Mouse (Mus musculus): ENCODE results near the gene Gata3.
A peak's percentile ranks its signal among the peaks of the same experiment; 100 is the strongest.

Gata3 gene

DNA sequence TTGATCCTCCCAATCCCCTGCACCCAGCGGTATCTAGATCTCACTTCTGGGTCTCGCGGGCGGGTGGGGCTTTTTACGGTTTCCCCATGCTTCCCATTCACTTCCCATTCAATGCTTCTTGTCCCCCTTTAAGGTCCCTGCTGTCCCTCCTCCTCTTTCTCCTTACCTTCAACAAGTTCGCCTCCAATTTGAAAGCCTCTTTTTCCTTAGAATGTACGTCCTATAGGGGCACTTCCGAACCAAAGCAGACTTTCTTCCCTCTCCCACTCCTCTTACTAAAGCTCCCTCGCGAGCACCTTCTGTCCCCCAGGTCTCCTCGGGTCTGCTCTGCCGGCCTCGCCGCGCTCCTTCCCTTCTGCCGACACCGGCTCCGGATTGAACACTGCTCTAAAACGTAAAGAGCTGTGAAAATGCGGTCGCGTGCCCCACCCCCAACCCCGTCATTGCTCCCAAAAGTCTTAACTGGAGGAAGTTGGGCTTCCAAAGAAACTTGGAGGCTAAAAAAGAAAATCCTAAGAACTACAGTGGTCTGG is at the start of gene Gata3:
Gata3 (minus strand) TSS at position 384 of the 533 bp plus-strand sequence.
- no peak for TF ChIP-seq GATA4 (IDR thresholded peaks at IDR 0.05; ENCODE audit: insufficient replicate concordance, low read length)

DNA sequence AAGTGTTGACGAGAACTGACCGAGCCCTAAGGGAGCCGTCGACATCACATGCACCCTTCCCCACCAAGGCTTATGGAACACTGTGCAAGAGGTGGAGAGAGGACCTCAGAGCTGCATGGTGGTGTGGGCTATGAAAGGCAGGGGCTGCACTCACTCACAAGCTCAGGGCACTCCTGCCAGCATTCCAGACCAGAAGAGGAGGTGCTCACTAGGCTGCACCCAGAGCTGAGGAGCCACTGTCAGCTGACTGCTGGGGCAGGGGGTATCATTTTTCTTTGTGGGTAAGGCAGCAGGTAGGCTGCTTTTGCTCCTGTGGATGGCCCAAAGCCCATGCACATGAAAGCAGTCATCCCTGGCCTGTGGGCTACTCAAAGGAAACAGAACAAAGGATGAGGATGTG is 49.4 kb upstream of the Gata3 start:
- TF ChIP-seq GATA4 (IDR thresholded peaks at IDR 0.05; ENCODE audit: insufficient replicate concordance, low read length): no peak

DNA sequence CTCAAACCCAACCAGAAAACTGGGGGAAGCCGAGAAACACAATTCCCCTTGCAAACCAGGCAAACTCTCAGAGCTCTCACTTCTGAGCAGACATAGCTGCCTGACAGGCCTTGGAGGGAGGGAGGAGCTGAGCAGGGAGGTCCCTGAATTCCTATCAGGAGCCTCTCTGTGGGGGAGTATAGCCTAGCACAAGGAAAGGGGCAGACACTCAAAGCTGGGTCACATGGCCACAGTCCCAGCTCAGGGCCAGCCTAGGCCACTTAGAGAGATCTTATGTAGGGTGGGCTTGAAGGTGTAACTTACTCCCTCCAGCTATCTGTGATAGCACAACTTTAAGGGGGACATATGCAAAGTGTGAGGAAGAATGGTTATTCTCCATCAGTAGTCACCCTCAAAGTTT is 46.1 kb upstream of the Gata3 start:
- no peak for TF ChIP-seq GATA4 (IDR thresholded peaks at IDR 0.05; ENCODE audit: insufficient replicate concordance, low read length)

DNA sequence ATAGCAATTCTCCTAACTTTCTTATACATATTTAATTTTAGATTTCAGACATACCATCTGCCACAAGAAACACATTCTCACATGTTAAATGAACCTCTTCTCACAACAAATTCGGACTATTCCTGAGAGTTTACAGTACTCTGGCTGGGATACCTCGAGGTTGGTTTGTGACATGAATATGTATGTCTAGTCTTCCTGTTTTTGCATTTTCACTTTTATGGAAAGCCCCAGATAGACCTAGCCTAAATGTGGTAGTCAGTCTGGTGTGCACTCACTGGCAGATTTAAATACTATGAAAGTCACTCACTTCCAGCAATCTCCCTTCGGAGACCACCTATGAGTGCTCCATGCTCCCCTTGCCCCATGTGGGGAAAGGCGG is 37.1 kb upstream of the Gata3 start:
- TF ChIP-seq GATA4 (IDR thresholded peaks at IDR 0.05; ENCODE audit: insufficient replicate concordance, low read length): no peak

DNA sequence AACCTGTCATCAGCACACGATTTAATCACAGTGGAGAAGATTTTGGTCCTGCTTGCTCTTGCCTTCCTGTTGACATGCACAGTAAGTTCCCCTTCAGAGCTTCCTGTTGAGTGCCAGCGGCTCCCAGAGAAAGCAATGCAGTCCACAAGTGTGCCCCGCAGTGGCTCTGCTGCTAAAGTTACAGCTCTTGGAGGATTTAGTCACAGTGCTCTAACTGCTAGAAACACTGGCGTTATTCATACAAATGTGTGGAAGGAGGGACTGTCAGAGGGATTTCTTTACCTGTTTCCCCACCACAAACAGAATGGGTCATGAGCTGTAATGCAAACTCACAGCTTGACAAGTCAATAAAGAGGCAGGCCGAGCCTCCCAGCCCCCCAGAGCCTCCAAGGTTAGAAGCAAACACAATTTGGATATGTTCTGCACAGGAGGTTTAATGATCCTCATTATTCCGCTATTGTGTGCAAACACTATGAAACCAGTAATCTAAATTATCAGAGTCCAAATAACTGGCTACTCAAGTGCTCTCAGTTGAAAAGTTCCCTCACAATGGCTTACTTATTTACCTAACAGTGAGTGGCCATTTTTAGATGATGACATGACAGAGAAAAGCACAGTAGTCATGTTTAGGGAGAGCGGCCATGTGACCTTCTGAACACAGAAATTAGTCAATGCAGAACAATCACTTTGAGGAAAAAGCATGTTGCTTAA is 36.5 kb upstream of the Gata3 start:
- no peak for TF ChIP-seq GATA4 (IDR thresholded peaks at IDR 0.05; ENCODE audit: insufficient replicate concordance, low read length)

DNA sequence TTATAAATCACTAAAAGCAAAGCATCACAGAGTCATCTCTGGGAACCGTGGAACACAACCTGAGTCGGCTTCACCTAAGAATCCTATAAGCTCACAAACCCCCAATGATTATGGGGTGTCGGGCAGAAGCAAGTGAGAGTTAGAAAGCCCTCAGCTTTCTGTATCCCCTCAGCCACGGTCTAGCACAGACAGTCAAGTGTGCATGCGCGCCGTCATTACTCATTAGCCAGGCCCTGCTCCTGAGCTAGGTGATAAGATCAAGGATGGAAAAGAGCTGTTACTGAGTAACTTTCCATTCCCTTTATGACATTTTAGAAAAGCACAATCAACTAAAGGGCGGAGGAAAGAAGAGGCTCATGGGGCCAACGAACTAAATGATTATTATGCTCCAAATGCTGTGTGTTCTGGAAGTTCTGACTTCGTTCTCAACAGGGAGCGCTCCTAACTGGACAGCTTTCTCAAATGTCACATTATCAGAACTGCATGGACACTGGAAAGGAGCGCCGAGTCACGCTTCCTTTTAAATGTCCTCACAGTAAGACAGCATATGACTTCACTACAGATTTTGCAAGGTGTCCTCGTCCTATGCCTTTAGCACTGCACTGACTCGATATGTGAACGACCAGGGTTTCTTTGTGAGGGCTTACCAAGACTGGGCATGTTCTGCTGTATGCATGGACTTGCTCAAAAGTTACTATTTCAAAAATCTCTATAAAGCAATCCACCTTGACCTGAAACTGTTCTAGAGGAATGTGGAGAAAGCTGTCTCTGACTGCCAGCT is 29.0 kb upstream of the Gata3 start:
- peak; percentile 38; the same call in 1 of the 2 replicates for TF ChIP-seq GATA4 (IDR thresholded peaks at IDR 0.05; ENCODE audit: insufficient replicate concordance, low read length)

DNA sequence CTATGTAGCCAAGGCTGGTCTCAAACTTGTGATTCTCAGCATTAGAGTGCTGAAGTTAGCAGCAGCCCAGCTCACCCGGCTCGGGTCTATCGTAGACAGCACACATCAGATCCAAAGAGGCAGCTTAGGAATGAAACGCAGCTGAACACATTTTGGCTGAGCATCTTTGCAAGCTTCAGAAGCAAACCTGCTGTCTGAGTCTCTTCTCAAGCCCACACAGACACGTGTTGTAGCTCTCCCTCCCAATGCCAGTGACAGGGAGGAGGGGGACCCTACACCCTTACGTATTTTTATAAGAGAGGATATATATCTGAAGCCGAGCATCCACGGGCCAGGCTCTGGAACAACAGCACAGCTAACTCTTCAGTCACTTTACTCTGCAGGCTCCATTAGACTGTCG is 27.8 kb upstream of the Gata3 start:
- no peak for TF ChIP-seq GATA4 (IDR thresholded peaks at IDR 0.05; ENCODE audit: insufficient replicate concordance, low read length)

DNA sequence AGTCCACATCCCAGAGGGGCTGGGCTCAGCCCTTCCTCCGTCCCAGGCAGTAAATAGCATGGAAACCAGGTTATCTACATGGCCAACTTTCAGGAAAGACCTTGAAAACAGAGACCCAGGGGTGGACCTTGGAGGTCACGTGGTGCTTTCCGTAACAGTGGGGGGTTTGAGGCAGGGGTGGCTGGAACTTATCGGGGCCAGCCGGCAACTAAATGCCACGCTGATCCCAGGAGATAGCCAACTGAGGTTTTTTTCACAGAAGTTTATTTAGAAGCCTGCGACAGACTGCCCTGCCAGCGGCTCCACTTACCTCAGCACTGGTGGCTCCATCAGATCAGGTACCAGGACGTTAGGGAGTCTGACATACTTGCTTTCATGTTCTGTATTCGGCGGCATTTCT is 16.2 kb upstream of the Gata3 start:
- no peak for TF ChIP-seq GATA4 (IDR thresholded peaks at IDR 0.05; ENCODE audit: insufficient replicate concordance, low read length)

DNA sequence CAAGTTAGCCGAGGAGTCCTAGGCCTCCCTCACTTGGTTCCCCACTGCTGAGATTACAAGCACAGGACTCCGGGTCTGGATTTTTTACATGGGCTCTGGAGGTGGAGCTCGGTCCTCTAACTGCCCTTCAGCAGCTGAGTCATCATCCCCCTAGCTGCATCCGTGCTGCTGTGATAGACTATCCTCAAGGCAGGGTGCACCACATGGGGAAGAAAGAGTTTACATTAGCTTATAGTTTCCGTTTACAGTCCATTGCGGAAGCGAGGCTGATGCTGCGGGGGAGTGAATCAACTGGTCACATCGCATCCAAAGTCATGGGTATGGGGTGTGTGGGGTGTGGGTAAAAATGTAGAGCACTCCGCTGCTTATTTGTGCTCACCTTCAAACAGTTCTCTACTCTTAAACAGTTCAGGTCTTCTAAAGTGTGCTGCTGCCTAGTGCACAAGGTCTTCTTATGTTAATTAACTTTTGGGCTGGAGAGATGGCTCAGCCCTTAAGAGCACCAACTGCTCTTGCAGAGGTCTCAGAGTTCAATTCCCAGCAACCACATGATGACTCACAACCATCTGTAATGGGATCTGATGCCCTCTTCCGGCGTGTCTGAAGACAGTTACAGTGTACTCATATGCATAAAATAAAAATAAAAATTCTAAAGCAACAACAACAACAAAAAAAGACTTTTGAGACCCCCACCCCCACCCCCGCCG is 14.2 kb upstream of the Gata3 start:
- no peak for TF ChIP-seq GATA4 (IDR thresholded peaks at IDR 0.05; ENCODE audit: insufficient replicate concordance, low read length)

DNA sequence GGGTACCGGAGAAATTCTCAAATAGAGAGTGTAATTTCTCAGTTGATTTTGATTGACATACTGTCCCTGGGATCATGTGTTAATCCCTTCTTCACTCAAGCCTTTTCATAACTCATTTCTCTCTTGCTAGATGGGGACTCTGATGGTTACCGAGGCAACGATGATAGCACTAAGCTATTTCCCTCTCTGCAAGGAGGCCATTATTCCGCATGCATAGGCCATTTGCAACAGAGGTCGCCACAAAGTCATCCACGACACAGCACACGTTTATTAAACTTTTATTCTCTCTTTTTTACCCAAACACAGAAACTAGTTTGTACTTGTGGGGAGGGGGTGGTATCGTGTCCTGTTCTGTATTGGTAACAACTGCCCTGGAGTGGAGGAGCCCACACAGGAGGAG is 8.0 kb upstream of the Gata3 start:
- TF ChIP-seq GATA4 (IDR thresholded peaks at IDR 0.05; ENCODE audit: insufficient replicate concordance, low read length): no peak

DNA sequence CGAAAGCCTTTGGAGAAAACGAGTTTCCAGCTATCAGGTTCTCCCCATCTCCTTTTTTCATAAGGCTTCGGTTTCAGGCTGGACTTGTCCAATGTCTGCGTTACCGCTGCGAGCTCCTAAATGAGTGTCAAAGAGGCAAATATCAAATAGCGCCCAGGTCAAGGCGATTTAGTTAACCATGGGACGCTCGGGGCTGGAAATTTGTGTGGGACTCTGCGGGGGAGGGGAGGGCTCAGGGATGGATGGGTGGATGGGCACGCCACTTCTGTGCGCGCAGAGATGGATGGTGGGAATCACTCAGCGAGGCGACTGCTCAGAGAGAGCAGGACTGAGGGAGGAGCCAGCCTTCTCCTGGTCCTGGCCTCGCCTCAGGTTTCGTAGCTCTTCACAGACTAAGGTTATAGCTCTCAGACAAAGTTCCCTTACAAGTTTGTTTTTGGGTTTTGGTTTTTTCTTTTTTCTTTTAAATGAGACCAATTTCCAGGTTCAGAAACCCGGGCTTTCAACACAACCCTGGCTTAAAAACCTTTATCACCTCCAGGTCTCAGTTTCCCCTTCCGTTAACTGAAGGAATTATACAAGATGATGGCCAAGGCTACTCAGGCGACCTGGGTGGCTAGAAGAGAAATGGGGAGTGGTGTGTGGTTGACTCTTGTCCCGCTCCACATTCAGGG is 6.4 kb upstream of the Gata3 start:
- no peak for TF ChIP-seq GATA4 (IDR thresholded peaks at IDR 0.05; ENCODE audit: insufficient replicate concordance, low read length)

DNA sequence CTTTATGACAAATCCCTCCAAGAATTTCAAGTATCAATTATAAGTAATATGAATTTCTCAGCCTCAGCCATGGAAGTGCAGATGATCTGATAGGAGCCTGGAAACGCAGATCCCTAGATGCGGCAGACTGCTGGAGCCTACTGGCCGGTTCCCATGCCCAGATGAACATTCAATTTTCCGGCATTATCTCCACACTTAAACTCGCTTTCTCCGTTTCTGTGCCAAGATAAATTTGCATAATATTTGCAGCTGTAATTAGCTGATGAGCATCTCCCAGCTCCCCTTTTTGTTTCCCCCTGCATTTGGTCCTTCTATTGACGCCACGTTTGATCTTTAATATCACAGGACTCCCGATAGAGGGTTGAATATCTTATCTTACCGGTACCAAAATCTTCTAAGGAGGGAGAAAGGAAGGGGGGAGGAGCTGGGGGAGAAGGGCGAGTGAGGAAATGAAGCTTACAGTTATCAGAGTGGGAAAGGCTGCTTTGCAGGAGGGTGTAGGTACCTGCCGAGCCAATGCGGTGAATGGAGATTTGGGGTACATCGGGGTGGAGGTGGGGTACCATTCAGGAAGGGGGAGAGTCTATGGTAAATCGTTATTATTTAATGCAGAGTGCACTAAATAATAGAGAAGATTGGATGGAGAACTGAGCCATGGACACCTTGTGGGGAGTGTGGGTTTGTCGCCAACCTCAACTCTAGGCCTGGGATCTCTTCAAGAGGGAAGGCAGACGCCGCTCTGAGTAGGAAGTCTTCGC is 5.2 kb upstream of the Gata3 start:
- TF ChIP-seq GATA4 (IDR thresholded peaks at IDR 0.05; ENCODE audit: insufficient replicate concordance, low read length): no peak

DNA sequence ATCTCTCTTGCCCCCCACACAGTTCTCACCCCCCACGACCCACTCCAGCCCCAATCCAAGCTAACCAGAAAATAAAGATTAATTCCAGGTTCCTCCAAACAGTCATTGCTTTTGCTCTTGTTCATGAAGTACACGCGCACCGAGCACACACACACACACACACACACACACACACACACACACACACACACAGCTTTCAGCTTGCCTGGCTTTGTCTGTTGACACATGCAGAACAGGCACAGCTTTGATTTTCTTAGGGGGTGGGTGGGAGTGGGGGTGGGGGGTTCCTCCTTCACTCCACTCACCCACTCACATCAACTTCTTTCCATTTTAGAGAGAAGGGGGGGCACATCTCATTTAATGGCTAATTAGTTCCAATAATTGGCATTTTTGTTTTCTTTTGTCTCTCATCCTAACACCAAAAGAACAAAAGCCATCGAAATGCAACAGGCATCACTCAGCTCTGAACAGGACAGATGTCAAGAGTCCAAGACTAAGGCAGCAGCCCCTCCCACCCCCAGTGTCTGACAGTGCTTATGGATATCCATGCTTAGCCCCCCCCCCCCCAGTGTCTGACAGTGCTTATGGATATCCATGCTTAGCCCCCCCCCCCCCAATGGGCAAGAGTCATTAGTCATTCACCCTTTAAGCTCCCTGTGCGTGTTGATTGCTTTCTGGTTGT is 3.6 kb upstream of the Gata3 start:
- no peak for TF ChIP-seq GATA4 (IDR thresholded peaks at IDR 0.05; ENCODE audit: insufficient replicate concordance, low read length)

DNA sequence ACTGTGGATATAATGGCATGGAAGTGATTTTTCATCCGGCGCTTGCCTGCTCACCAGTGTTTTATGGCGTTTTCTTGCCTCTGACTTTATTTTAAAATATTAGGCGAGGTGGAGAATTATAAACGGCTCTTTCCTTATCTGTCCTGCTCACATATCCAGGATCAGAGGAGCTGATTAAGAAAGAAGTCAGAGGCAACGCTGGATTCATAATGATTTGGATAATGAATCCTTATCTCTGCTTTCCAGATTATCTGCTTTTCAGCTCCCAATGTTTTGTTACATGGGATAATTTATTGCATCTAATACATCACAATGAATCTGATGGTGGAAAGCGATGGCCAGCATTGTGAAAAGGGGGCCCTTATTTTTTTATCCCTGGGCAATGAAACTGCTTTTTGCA is 2.7 kb upstream of the Gata3 start:
- no peak for TF ChIP-seq GATA4 (IDR thresholded peaks at IDR 0.05; ENCODE audit: insufficient replicate concordance, low read length)

Data from liver, adult (tissue).